Mouse (Mus musculus): ENCODE results near the gene Phf10.
"Not testable (repeated sequence)": the region's sequence is repeated elsewhere in the genome, so short reads cannot be mapped to it uniquely, and the experiment has no call there.

Phf10 gene

GRCm38 (mm10) chr17:14943009-14943728 lies 17.9 kb downstream of the Phf10 start, which contains the start of the genes Wdr27 and 1600012H06Rik:
Gene Wdr27 (minus strand): TSS chr17:14943158.
Gene 1600012H06Rik (plus strand): TSS chr17:14943184.
- DNase-seq: peak; percentile 98

DNA sequence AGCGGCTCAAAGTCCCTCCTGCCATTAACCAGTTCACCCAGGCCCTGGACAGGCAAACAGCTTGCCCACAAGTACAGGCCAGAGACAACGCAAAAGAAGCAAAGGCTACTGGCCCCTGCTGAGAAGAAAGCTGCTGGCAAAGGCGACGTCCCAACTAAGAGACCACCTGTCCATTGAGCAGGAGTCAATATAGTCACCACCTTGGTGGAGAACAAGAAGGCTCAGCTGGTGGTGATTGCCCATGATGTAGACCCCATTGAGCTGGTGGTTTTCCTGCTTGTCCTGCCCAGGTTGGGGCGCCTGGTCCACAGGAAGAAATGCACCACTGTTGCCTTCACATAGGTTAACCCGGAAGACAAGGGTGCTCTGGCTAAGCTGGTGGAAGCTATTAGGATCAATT lies 18.9 kb downstream of the Phf10 start:
- DNase-seq: peak; percentile 8

- no peak for DNase-seq
Observed at GRCm38 (mm10) chr17:14935841-14936605, 25.1 kb downstream of the Phf10 start.

GRCm38 (mm10) chr17:14935280-14935679 lies 25.8 kb downstream of the Phf10 start:
- peak; percentile 4 for DNase-seq

GRCm38 (mm10) chr17:14931469-14931868 lies 29.6 kb downstream of the Phf10 start:
- DNase-seq: no peak

DNA sequence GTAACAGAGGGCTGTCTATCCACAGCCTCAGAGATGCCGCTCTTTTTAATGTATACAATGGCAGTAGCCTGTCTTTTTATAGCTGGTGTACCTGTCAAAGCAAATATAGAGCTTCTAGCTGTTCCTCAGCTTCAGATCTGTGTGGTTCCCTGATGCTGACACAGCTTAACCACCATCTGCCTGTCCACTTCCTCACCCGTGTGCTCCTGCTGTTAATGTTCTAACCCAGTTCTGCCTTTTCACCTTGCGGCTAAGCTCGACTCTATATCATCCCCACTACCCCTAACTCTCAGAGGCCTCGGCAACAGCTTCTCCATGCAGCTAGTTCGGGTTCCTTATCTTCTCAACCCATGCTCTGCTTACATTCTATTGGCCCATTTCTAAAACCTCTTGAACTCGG lies 30.4 kb downstream of the Phf10 start:
- DNase-seq: no peak

DNA sequence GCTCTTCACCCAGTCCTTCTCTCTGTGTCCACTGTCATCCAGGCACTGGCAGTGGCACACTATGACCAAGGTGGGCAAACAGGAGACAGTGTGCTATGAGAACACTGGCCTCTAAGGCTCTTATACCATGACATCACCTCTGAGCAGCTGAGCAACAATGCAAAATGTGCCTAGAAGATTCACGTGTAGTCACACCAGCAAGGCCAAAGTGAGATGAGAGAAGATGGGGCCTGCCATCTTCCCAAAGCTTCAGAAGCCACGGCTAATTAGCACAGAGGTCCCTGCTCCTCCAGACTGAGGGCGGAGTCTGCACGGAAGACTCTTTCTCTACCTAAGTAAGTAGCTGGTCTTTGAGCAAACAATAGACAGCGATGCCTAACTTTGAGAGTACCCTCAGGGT lies 32.4 kb downstream of the Phf10 start:
- no peak for DNase-seq

GRCm38 (mm10) chr17:14927644-14928218 lies 33.3 kb downstream of the Phf10 start:
- DNase-seq: no peak

GRCm38 (mm10) chr17:14921582-14921981 lies 39.5 kb downstream of the Phf10 start:
- DNase-seq: peak; percentile 35

- no peak for DNase-seq
Observed at GRCm38 (mm10) chr17:14917866-14918265, 43.2 kb downstream of the Phf10 start.

DNA sequence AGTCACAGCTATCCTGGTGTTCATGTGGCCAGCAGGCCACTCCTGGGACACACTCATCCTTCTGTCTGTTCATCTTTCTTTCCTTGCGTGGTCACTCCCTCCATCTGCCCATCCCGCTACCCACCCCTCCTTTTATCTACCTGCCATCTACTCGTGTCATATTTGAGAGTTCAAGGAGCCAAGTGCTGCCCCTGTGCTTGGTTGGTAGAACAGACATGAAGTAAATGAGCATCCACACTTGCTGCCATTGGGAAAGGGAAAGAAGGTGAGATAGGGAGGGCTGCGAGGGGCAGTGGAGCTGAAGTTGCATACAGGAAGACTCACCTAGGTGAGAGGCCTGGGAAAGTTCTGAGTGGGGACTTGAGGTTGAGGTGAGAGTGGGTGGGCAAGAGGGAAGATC lies 46.7 kb downstream of the Phf10 start:
- DNase-seq: no peak

DNA sequence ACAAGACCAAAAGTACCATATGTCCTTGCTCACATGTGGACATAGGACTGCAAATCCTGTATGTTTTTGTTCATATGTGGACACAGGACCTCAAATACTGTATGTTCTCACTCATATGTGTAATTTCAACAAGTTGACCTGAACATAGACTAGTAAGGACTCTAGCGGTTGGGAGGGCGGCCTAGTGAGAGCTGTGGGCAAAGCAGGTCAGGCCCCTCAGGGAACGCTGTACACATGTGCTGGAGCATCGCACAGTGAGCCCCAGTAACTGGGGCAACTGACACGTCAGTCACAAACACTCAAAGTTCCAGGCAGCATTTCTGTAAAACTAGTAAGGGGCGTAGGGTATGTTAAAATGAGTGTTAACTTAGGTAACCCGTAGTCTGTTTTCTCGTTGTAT lies 48.1 kb downstream of the Phf10 start:
- DNase-seq: peak; percentile 65

GRCm38 (mm10) chr17:14912420-14912819 lies 48.7 kb downstream of the Phf10 start:
- DNase-seq: peak; percentile 73

DNA sequence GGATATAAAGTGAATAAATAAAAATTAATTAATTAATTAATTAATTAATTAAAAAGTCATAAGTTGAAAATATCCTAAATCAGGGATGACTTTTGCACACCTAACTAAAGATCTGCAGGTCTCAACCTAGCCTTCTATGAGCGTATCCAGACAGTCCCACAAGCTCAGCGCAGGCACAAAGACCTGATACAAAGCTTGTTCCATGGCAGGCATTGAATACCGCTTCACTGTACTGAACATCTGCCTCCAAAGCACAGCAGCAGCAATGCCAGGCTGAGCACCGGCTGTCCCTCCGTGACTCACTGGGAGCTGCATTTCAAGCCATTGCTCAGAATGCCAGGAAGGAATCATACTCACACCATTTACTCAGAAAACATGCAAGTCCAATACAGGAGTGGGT lies 50.3 kb downstream of the Phf10 start:
- peak; percentile 25 for DNase-seq

DNA sequence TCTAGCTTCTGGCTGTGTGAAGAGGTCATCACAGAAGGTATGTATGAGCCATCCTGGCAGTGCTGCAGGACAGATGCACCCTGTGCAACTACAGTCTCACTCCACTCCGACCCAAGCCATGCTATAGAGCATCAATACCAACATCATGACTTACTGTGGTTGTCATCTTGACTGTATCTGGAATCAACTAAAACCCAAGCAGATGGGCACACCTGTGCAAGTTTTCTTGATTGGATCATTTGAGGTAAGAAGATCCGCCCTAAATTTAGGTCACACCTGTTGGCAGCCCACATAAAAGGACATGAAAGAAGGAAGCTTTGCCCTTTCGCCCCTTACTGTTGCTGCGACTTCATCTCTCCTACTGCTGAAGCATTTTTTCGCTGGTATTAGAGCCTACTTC lies 51.7 kb downstream of the Phf10 start:
- DNase-seq: peak; percentile 50

GRCm38 (mm10) chr17:14907136-14907535 lies 53.9 kb downstream of the Phf10 start:
- peak; percentile 55 for DNase-seq

DNA sequence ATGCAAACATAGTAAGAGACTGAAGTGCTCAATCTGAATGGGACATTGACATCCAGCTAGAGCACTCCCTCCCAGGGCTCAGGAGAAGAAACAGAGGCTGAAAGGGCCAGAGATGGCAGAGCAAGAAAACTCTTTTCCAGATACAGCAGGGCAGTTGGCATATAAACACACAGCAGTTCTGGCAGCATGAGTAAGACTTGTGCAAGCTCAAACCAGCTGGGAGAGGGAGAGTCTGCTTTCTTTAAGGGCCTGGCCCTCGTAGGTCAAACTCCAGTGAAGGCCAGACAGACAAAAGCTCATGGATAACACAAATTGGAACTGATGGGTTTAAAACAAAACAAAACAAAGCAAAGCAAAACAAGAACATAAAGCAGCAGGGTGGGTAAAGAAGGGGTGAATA lies 54.5 kb downstream of the Phf10 start:
- peak; percentile 22 for DNase-seq

GRCm38 (mm10) chr17:14904637-14905265 lies 56.3 kb downstream of the Phf10 start:
- peak; percentile 83 for DNase-seq

DNA sequence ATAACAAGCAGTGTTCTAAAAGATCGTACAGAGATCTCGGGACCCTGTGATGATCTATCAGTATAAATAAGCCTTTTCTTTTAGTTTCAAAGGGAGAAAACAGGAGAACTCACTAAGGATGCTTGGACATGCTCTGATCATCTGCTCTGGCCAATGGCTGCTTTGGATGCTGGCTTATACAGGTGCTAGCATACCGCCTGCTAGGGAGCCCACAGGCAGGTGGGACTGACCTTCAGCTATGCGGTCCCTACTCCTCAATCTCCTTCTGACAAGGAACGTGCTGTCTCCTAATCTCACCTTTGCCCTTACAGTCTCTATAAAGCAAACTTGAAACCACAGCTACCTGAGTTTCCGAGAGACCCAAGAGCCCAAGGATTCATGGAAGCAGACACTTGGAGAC lies 56.9 kb downstream of the Phf10 start:
- DNase-seq: no peak

- no peak for DNase-seq
Observed at GRCm38 (mm10) chr17:14903212-14903611, 57.9 kb downstream of the Phf10 start.

DNA sequence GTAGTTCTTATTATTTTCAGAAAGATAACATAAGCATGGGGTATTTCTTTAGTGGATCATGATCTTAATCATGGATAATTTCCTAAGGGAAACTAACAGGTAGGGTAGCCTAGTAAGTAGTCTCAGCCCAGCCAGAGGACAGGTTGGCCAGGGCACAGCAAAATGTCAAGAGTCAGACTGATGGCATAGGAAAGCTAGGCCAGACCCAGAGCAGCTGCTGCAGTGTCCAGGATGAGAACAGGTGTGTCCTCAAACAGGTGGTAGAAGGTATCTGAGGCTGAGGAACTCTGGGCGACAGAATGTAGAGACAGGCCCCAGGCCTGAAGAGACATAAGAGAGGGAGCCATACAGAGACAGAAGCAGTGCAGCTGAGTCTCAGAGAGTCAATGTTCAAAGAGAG lies 62.1 kb downstream of the Phf10 start:
- DNase-seq: no peak

DNA sequence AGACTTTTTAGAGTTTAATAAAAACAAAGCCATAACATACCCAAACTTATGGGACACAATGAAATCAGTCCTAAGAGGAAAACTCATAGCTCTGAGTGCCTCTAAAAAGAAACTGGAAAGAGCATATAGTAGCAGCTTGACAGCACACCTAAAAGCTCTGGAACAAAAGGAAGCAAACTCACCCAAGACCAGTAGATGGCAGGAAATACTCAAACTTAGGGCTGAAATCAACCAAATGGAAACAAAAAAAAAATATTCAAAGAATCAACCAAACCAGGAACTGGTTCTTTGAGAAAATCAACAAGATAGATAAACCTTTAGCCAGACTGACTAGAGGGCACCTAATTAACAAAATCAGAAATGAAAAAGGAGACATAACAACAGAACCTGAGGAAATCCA lies 66.0 kb downstream of the Phf10 start:
- not testable (repeated sequence) for DNase-seq
